Mouse (Mus musculus): Measurements from ENCODE around the gene Auts2. TPM values are rescaled to one million over a fixed set of nuclear protein-coding genes. Genes with fewer than 3 reads are reported as not detected.
A peak's percentile ranks its signal among the peaks of the same experiment; 100 is the strongest.

Gene Auts2
- total and polyA plus RNA-seq, 2 experiments from 2014 or later: 6.8 to 12.1 TPM

GRCm38 (mm10) chr5:132170010-132170409, 373.1 kb downstream of the Auts2 start:
- no peaks in the 10 kb centered on the region for H3K36me3 ChIP-seq (replicated peaks; ENCODE audit: control insufficient read depth, insufficient read depth, low read length)
- H3K9me3 ChIP-seq (replicated peaks; ENCODE audit: control insufficient read depth, low read length): no peaks in the 10 kb centered on the region
- no peak overlapping the region for H3K9ac ChIP-seq (replicated peaks; ENCODE audit: low read depth, low read length)
- peak overlapping the region; percentile 13; the same call in 1 of the 2 replicates for H3K4me2 ChIP-seq (ENCODE audit: low read depth, low read length)
- H3K27ac ChIP-seq (ENCODE audit: low read depth): no peak overlapping the region
- H3K27me3 ChIP-seq (ENCODE audit: control insufficient read depth, insufficient read depth, low read length): no peaks in the 10 kb centered on the region
- peaks cover 3% of the 10 kb centered on the region; the same call in 1 of the 2 replicates for H3K4me1 ChIP-seq (ENCODE audit: control insufficient read depth, insufficient read depth)
- TF ChIP-seq EP300 (IDR thresholded peaks at IDR 0.05; ENCODE audit: low read depth): 0 out of 2 replicates have a peak, but pooled peaks have one; percentile 36
- no peak for TF ChIP-seq CTCF (IDR thresholded peaks at IDR 0.05; ENCODE audit: low read depth)
- peak; percentile 83 for ATAC-seq (ENCODE audit: insufficient read depth, low read depth)
- 23% methylated on average over 8 of the region's 8 CpGs for WGBS
- peak; percentile 55 for DNase-seq (ENCODE audit: low spot score)
- no peak overlapping the region for H3K4me3 ChIP-seq (ENCODE audit: low read depth, low read length)

- H3K36me3 ChIP-seq (replicated peaks; ENCODE audit: control insufficient read depth, insufficient read depth, low read length): no peaks in the 10 kb centered on the region
- TF ChIP-seq EP300 (IDR thresholded peaks at IDR 0.05; ENCODE audit: low read depth) (no peak), CTCF (IDR thresholded peaks at IDR 0.05; ENCODE audit: low read depth) (no peak)
- no peak overlapping the region for H3K27ac ChIP-seq (ENCODE audit: low read depth)
- no peak overlapping the region for H3K4me2 ChIP-seq (ENCODE audit: low read depth, low read length)
- no peaks in the 10 kb centered on the region for H3K27me3 ChIP-seq (ENCODE audit: control insufficient read depth, insufficient read depth, low read length)
- no peak overlapping the region for H3K4me3 ChIP-seq (ENCODE audit: low read depth, low read length)
- no peaks in the 10 kb centered on the region for H3K9me3 ChIP-seq (replicated peaks; ENCODE audit: control insufficient read depth, low read length)
- WGBS: 72% methylated on average over 5 of the region's 5 CpGs
- peaks cover 3% of the 10 kb centered on the region; the same call in 1 of the 2 replicates for H3K4me1 ChIP-seq (ENCODE audit: control insufficient read depth, insufficient read depth)
- H3K9ac ChIP-seq (replicated peaks; ENCODE audit: low read depth, low read length): no peak overlapping the region
- ATAC-seq (ENCODE audit: insufficient read depth, low read depth) (no peak), DNase-seq (ENCODE audit: low spot score) (no peak)
Observed at GRCm38 (mm10) chr5:132168805-132169204, 374.3 kb downstream of the Auts2 start.

- H3K9ac ChIP-seq (replicated peaks; ENCODE audit: low read depth, low read length): no peak overlapping the region
- no peak for DNase-seq (ENCODE audit: low spot score)
- H3K9me3 ChIP-seq (replicated peaks; ENCODE audit: control insufficient read depth, low read length): no peaks in the 10 kb centered on the region
- ATAC-seq (ENCODE audit: insufficient read depth, low read depth): no peak
- peaks cover 3% of the 10 kb centered on the region; the same call in 1 of the 2 replicates for H3K4me1 ChIP-seq (ENCODE audit: control insufficient read depth, insufficient read depth)
- no peaks in the 10 kb centered on the region for H3K36me3 ChIP-seq (replicated peaks; ENCODE audit: control insufficient read depth, insufficient read depth, low read length)
- no peak overlapping the region for H3K4me2 ChIP-seq (ENCODE audit: low read depth, low read length)
- H3K27ac ChIP-seq (ENCODE audit: low read depth): no peak overlapping the region
- TF ChIP-seq CTCF (IDR thresholded peaks at IDR 0.05; ENCODE audit: low read depth): no peak
- TF ChIP-seq EP300 (IDR thresholded peaks at IDR 0.05; ENCODE audit: low read depth): no peak
- 89% methylated on average over 5 of the region's 5 CpGs for WGBS
- no peaks in the 10 kb centered on the region for H3K27me3 ChIP-seq (ENCODE audit: control insufficient read depth, insufficient read depth, low read length)
- H3K4me3 ChIP-seq (ENCODE audit: low read depth, low read length): no peak overlapping the region
Observed at GRCm38 (mm10) chr5:132168224-132168623, 374.9 kb downstream of the Auts2 start.

GRCm38 (mm10) chr5:132166559-132166958, 376.6 kb downstream of the Auts2 start:
- Histone ChIP-seq H3K4me1 (ENCODE audit: control insufficient read depth, insufficient read depth) (peaks cover 3% of the 10 kb centered on the region; the same call in 1 of the 2 replicates), H3K9me3 (replicated peaks; ENCODE audit: control insufficient read depth, low read length) (no peaks in the 10 kb centered on the region), H3K27ac (ENCODE audit: low read depth) (no peak overlapping the region), H3K4me3 (ENCODE audit: low read depth, low read length) (no peak overlapping the region), H3K4me2 (ENCODE audit: low read depth, low read length) (no peak overlapping the region), H3K36me3 (replicated peaks; ENCODE audit: control insufficient read depth, insufficient read depth, low read length) (no peaks in the 10 kb centered on the region), H3K9ac (replicated peaks; ENCODE audit: low read depth, low read length) (no peak overlapping the region), H3K27me3 (ENCODE audit: control insufficient read depth, insufficient read depth, low read length) (no peaks in the 10 kb centered on the region)
- DNase-seq (ENCODE audit: low spot score) (no peak), ATAC-seq (ENCODE audit: insufficient read depth, low read depth) (no peak)
- TF ChIP-seq CTCF (IDR thresholded peaks at IDR 0.05; ENCODE audit: low read depth): no peak
- no peak for TF ChIP-seq EP300 (IDR thresholded peaks at IDR 0.05; ENCODE audit: low read depth)
- 68% methylated on average over 3 of the region's 3 CpGs for WGBS

DNA sequence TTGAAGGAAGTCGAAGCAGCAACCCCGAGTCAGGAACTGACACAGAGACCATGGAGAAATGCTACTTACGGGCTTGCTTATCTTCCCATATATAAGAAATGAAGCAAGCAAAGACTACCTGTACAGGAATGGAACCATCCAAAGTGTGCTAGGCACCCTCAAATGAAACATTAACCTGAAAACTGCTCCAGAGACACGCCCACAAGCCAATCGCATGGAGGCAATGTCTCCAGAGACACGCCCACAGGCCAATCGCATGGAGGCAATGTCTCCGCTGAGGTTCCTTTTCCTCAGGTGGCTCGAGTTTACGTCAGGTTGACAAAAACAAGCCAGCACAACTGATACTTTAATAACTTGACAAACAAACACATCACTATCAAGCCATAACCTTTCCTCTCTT, 379.2 kb downstream of the Auts2 start:
- 84% methylated on average over 10 of the region's 10 CpGs for WGBS
- Histone ChIP-seq H3K4me2 (ENCODE audit: low read depth, low read length) (no peak overlapping the region), H3K27ac (ENCODE audit: low read depth) (no peak overlapping the region), H3K4me3 (ENCODE audit: low read depth, low read length) (no peak overlapping the region), H3K27me3 (ENCODE audit: control insufficient read depth, insufficient read depth, low read length) (no peaks in the 10 kb centered on the region), H3K9me3 (replicated peaks; ENCODE audit: control insufficient read depth, low read length) (no peaks in the 10 kb centered on the region), H3K9ac (replicated peaks; ENCODE audit: low read depth, low read length) (no peak overlapping the region), H3K36me3 (replicated peaks; ENCODE audit: control insufficient read depth, insufficient read depth, low read length) (no peaks in the 10 kb centered on the region), H3K4me1 (ENCODE audit: control insufficient read depth, insufficient read depth) (no peaks in the 10 kb centered on the region)
- TF ChIP-seq EP300 (IDR thresholded peaks at IDR 0.05; ENCODE audit: low read depth) (no peak), CTCF (IDR thresholded peaks at IDR 0.05; ENCODE audit: low read depth) (no peak)
- DNase-seq (ENCODE audit: low spot score) (no peak), ATAC-seq (ENCODE audit: insufficient read depth, low read depth) (no peak)

GRCm38 (mm10) chr5:132162206-132162533, 381.0 kb downstream of the Auts2 start:
- DNase-seq (ENCODE audit: low spot score) (no peak), ATAC-seq (ENCODE audit: insufficient read depth, low read depth) (no peak)
- H3K9ac ChIP-seq (replicated peaks; ENCODE audit: low read depth, low read length): no peak overlapping the region
- no peak for TF ChIP-seq CTCF (IDR thresholded peaks at IDR 0.05; ENCODE audit: low read depth)
- TF ChIP-seq EP300 (IDR thresholded peaks at IDR 0.05; ENCODE audit: low read depth): no peak
- no peaks in the 10 kb centered on the region for H3K4me1 ChIP-seq (ENCODE audit: control insufficient read depth, insufficient read depth)
- H3K9me3 ChIP-seq (replicated peaks; ENCODE audit: control insufficient read depth, low read length): no peaks in the 10 kb centered on the region
- H3K27ac ChIP-seq (ENCODE audit: low read depth): no peak overlapping the region
- no peaks in the 10 kb centered on the region for H3K36me3 ChIP-seq (replicated peaks; ENCODE audit: control insufficient read depth, insufficient read depth, low read length)
- H3K4me3 ChIP-seq (ENCODE audit: low read depth, low read length): no peak overlapping the region
- no peak overlapping the region for H3K4me2 ChIP-seq (ENCODE audit: low read depth, low read length)
- H3K27me3 ChIP-seq (ENCODE audit: control insufficient read depth, insufficient read depth, low read length): no peaks in the 10 kb centered on the region
- 58% methylated on average over 4 of the region's 4 CpGs for WGBS
